Mouse (Mus musculus): ENCODE measurements around the gene Lsm14a. TPM values are rescaled to one million over a fixed set of nuclear protein-coding genes. Genes with fewer than 3 reads are reported as not detected.

Lsm14a gene
- polyA plus RNA-seq, 1 experiment from 2014 or later: 38.2 TPM

DNA sequence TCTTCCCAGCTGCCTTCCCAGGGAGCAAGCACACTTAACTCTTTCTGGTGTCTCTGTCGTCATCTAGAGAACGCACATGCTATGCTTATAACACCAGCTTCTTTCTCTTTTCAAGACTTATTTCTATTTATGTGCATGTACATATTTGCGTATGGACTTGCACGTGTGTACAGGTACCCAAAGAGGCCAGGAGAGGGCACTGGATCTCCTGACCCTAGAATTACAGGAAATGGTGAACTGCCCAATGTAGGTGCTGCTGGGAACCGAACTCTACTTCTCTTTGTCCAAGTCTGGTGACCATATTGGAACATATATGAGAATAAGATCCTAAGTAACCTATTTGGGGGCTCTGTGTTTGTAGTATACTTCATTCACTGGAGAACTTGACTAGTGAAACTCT lies 1.5 kb upstream of the Lsm14a start:
- Histone ChIP-seq H3K4me2 (replicated peaks) (no peak overlapping the region), H3K9ac (no peak overlapping the region), H3K27me3 (ENCODE audit: control insufficient read depth, insufficient read depth, low read length) (no peaks in the 10 kb centered on the region), H3K9me3 (ENCODE audit: control insufficient read depth, low read length) (no peaks in the 10 kb centered on the region), H3K36me3 (replicated peaks; ENCODE audit: control insufficient read depth, insufficient read depth) (no peaks in the 10 kb centered on the region), H3K4me1 (replicated peaks; ENCODE audit: control insufficient read depth, insufficient read depth, low read length) (peaks cover 11% of the 10 kb centered on the region), H3K4me3 (replicated peaks; ENCODE audit: low read length) (no peak overlapping the region), H3K27ac (no peak overlapping the region; the same call in 1 of the 2 replicates)
- DNase-seq (ENCODE audit: low spot score) (no peak), ATAC-seq (ENCODE audit: low FRiP score) (no peak)
- 81% methylated on average over 5 of the region's 5 CpGs for WGBS

DNA sequence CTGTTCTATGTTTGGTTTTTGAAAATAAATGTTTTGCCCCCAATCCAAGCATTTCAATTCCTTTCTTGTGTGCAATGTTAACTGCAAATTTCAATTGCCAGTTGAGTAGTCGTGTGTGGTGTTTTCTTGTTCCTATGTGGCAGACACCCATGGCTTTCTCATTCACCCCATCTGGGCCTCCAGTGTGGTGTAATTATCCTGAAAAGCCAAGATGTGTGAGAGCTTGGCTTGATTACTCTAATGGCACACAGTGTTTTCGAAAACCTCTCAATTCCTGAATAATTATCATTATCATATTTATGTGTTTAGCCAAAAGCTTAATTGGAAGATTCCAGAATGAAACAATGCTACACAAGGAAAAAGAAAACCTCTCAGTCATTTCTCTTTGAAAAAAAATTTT lies 976 bp upstream of the Lsm14a start:
- H3K27ac ChIP-seq: no peak overlapping the region; the same call in 1 of the 2 replicates
- H3K4me2 ChIP-seq (replicated peaks): no peak overlapping the region
- H3K4me3 ChIP-seq (replicated peaks; ENCODE audit: low read length): no peak overlapping the region
- DNase-seq (ENCODE audit: low spot score) (no peak), ATAC-seq (ENCODE audit: low FRiP score) (no peak)
- H3K27me3 ChIP-seq (ENCODE audit: control insufficient read depth, insufficient read depth, low read length): no peaks in the 10 kb centered on the region
- H3K4me1 ChIP-seq (replicated peaks; ENCODE audit: control insufficient read depth, insufficient read depth, low read length): peaks cover 11% of the 10 kb centered on the region
- H3K9ac ChIP-seq: no peak overlapping the region
- H3K9me3 ChIP-seq (ENCODE audit: control insufficient read depth, low read length): no peaks in the 10 kb centered on the region
- H3K36me3 ChIP-seq (replicated peaks; ENCODE audit: control insufficient read depth, insufficient read depth): no peaks in the 10 kb centered on the region
- 59% methylated on average over 2 of the region's 2 CpGs for WGBS

DNA sequence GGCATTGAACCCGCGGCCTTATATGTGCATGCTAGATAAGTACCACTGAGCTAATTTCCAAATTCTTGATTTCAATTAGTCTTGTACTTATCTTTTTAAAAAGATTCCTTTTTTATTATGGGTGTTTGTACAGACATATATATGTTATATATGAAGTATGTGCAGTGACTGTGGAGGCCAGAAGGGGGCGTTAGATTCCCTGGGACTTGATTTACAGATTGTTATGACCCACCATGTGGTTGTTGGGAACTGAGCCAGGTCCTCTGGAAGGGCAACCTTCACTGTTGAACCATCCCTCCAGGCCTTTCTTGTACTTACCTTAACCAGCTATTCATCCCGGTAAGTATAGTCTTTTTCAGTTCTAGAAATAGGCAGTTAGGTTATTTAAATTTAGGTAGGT lies 780 bp downstream of the Lsm14a start:
- Histone ChIP-seq H3K4me3 (replicated peaks; ENCODE audit: low read length) (no peak overlapping the region), H3K36me3 (replicated peaks; ENCODE audit: control insufficient read depth, insufficient read depth) (no peaks in the 10 kb centered on the region), H3K4me1 (replicated peaks; ENCODE audit: control insufficient read depth, insufficient read depth, low read length) (peaks cover 24% of the 10 kb centered on the region), H3K9me3 (ENCODE audit: control insufficient read depth, low read length) (no peaks in the 10 kb centered on the region), H3K9ac (no peak overlapping the region), H3K4me2 (replicated peaks) (no peak overlapping the region), H3K27me3 (ENCODE audit: control insufficient read depth, insufficient read depth, low read length) (no peaks in the 10 kb centered on the region), H3K27ac (no peak overlapping the region)
- ATAC-seq (ENCODE audit: low FRiP score): no peak
- no peak for DNase-seq (ENCODE audit: low spot score)
- 65% methylated on average over 4 of the region's 4 CpGs for WGBS

DNA sequence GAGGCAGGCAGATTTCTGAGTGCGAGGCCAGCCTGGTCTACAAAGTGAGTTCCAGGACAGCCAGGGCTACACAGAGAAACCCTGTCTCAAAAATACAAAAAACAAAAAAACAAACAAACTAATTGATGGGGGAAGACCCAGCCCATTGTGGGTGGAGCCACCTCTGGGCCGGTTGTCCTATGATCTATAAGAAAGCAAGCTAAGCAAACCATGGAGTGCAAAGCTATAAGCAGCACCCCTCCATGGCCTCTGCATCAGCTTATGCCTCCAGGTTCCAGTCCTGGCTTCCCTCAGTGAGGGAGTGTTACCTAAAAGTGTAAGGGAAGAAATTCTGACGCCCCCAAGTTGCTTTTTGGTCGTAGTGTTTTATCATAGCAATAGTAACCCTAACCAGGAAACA lies 1.4 kb downstream of the Lsm14a start:
- H3K9me3 ChIP-seq (ENCODE audit: control insufficient read depth, low read length): no peaks in the 10 kb centered on the region
- no peak overlapping the region for H3K9ac ChIP-seq
- DNase-seq (ENCODE audit: low spot score) (no peak), ATAC-seq (ENCODE audit: low FRiP score) (no peak)
- 77% methylated on average over 4 of the region's 4 CpGs for WGBS
- H3K36me3 ChIP-seq (replicated peaks; ENCODE audit: control insufficient read depth, insufficient read depth): no peaks in the 10 kb centered on the region
- H3K27ac ChIP-seq: no peak overlapping the region
- H3K4me3 ChIP-seq (replicated peaks; ENCODE audit: low read length): no peak overlapping the region
- H3K4me1 ChIP-seq (replicated peaks; ENCODE audit: control insufficient read depth, insufficient read depth, low read length): peaks cover 30% of the 10 kb centered on the region
- H3K4me2 ChIP-seq (replicated peaks): no peak overlapping the region
- no peaks in the 10 kb centered on the region for H3K27me3 ChIP-seq (ENCODE audit: control insufficient read depth, insufficient read depth, low read length)

DNA sequence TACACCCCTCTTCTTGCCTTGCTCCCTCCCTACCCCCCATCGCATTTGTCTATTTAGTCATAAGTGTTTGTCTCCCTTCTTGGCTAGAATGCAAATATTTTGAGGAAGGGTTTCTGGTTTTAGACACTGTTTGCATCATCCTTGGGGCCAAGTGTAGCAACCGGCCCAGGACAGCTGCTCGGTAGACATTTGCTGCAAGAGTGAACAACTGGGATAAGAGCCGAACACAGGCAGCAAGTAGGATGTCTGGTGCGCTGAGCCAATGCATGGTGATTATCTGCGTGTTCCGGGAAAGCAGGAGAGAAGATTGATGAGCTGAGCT lies 2.3 kb downstream of the Lsm14a start:
- Histone ChIP-seq H3K4me2 (replicated peaks) (peak overlapping the region; percentile 99), H3K27me3 (ENCODE audit: control insufficient read depth, insufficient read depth, low read length) (no peaks in the 10 kb centered on the region), H3K4me3 (replicated peaks; ENCODE audit: low read length) (peak overlapping the region; percentile 98), H3K9me3 (ENCODE audit: control insufficient read depth, low read length) (no peaks in the 10 kb centered on the region), H3K27ac (peak overlapping the region; percentile 99; the same call in 1 of the 2 replicates), H3K4me1 (replicated peaks; ENCODE audit: control insufficient read depth, insufficient read depth, low read length) (peaks cover 36% of the 10 kb centered on the region), H3K36me3 (replicated peaks; ENCODE audit: control insufficient read depth, insufficient read depth) (no peaks in the 10 kb centered on the region), H3K9ac (peak overlapping the region; percentile 91)
- ATAC-seq (ENCODE audit: low FRiP score): no peak
- DNase-seq (ENCODE audit: low spot score): no peak
- WGBS: 52% methylated on average over 7 of the region's 7 CpGs

DNA sequence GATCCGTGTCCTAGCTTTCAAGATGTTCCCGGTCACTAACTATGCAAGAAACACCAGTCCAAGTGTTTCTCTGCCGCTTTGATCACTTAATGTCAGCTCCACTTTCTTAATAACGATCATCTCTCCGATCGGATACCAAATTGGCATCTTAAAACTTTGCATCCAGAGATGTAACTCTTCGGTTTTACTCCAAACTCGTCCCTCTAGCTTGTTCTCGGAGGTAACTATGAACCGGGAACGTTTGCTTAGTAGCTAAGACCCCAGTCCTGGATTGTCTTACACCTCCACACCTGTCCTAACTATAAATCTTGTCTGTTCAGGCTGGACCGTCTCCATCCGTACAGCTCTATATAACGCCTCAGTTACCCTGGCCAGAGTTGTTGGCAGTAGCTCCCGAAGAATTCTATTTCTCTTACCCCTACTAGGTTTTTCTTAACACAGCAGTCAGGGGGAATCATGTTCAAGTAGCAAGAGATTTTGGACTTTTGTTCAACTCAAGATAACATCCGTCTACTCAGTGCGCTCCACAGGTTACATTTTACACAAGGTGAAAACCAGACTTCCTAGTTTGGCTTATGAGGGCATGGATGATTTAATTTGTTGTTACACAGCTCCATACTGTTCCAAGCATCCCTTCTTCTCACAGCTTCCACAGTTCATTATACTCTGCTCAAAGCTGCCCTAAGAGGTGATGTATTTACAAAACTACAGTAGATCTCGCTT lies 2.8 kb downstream of the Lsm14a start:
- Histone ChIP-seq H3K9ac (peak overlapping the region; percentile 91), H3K27ac (peak overlapping the region; percentile 99), H3K9me3 (ENCODE audit: control insufficient read depth, low read length) (no peaks in the 10 kb centered on the region), H3K4me3 (replicated peaks; ENCODE audit: low read length) (peak overlapping the region; percentile 98), H3K27me3 (ENCODE audit: control insufficient read depth, insufficient read depth, low read length) (no peaks in the 10 kb centered on the region), H3K36me3 (replicated peaks; ENCODE audit: control insufficient read depth, insufficient read depth) (no peaks in the 10 kb centered on the region), H3K4me1 (replicated peaks; ENCODE audit: control insufficient read depth, insufficient read depth, low read length) (peaks cover 39% of the 10 kb centered on the region), H3K4me2 (replicated peaks) (peak overlapping the region; percentile 99)
- WGBS: 13% methylated on average over 18 of the region's 18 CpGs
- DNase-seq (ENCODE audit: low spot score): no peak
- no peak for ATAC-seq (ENCODE audit: low FRiP score)

DNA sequence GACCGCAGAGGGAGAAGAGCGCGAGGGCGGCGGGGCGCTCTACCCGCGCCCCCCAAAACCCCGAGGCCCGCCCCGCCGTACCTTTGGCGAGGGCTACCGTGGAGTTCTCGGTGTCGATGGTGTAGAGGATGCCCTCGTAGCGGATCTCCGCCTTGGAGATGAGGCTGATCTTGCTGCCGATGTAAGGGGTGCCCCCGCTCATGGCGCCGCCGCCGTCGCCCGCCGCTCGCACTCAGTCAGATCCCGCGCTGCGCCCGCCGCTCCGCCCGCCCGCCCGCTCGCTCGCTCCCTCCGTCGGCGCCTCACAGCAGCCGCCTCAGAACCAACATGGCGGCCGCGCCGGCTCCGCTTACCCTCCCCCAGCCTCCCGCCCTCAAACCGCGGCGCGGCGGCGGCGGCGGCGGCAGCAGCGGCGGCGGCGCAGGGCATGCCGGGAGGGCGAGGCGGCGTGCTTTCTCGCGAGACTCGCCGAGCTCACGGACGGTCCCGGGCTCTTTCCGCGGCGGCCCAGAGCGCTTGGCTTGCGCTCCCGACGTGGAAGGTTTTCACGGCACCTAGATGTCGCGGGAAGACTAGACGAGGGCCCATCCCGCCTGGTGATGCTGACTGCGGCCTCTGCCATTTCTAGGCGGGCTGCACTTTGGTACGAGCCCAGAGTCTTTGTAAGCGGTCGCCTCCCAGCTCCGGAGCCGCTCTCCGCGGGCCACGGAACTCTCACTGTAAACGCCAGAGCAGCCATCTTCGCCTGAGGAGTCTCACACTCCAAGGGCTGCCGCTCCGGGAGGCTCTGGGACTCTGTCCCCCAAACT lies 3.6 kb downstream of the Lsm14a start:
- peak overlapping the region; percentile 98 for H3K4me3 ChIP-seq (replicated peaks; ENCODE audit: low read length)
- peak; percentile 93 for DNase-seq (ENCODE audit: low spot score)
- H3K27ac ChIP-seq: peak overlapping the region; percentile 99
- peak overlapping the region; percentile 99 for H3K4me2 ChIP-seq (replicated peaks)
- ATAC-seq (ENCODE audit: low FRiP score): peak; percentile 95
- WGBS: under 1% methylated on average over 88 of the region's 100 CpGs
- no peaks in the 10 kb centered on the region for H3K36me3 ChIP-seq (replicated peaks; ENCODE audit: control insufficient read depth, insufficient read depth)
- no peaks in the 10 kb centered on the region for H3K27me3 ChIP-seq (ENCODE audit: control insufficient read depth, insufficient read depth, low read length)
- H3K4me1 ChIP-seq (replicated peaks; ENCODE audit: control insufficient read depth, insufficient read depth, low read length): peaks cover 41% of the 10 kb centered on the region
- no peaks in the 10 kb centered on the region for H3K9me3 ChIP-seq (ENCODE audit: control insufficient read depth, low read length)
- peak overlapping the region; percentile 91 for H3K9ac ChIP-seq

DNA sequence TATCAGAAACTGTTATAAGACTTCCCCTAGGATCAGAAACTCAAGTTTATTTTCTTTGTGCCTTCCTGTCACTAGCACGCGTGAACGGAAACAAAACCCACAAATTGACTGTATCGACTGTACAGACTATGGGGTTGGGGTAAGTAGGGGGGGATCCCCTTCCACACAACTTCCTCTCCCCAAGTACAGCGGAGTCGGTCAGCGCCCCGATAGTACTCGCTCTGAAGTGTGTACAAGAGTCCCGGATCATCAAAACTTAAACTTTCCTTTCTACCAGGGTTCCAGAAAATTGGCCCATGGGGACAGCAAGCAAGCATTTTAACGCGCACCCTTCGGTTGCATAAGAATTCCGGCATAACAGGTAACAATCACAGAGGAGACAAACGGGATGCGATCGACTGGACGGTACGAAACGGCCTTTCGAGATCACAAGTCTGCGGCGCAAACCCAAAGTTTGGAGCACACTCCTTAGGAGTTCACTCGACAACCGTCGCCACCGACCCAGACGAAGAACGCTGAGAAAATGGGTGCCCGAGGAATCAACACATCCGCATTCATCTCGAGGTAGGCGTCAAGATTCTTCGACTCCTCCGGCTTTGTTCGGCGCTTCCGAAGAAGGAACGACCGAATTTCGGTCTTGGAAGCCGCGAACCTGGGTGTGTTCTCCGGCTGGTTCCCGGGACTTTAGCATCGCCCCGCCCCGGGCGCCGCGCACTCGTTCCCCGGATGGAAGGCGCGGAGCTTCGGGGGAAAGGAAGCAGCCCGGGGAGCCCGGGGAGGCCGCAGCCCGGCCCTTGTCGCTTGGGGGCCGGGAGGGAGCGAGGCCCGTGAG lies 4.5 kb downstream of the Lsm14a start:
- no peaks in the 10 kb centered on the region for H3K27me3 ChIP-seq (ENCODE audit: control insufficient read depth, insufficient read depth, low read length)
- WGBS: under 1% methylated on average over 63 of the region's 64 CpGs
- no peak for ATAC-seq (ENCODE audit: low FRiP score)

More for the DNA sequence above, 4.5 kb downstream of the Lsm14a start:
- Histone ChIP-seq H3K9me3 (ENCODE audit: control insufficient read depth, low read length) (no peaks in the 10 kb centered on the region), H3K4me2 (replicated peaks) (peak overlapping the region; percentile 99), H3K4me1 (replicated peaks; ENCODE audit: control insufficient read depth, insufficient read depth, low read length) (peaks cover 44% of the 10 kb centered on the region), H3K36me3 (replicated peaks; ENCODE audit: control insufficient read depth, insufficient read depth) (no peaks in the 10 kb centered on the region), H3K4me3 (replicated peaks; ENCODE audit: low read length) (peak overlapping the region; percentile 98), H3K27ac (peak overlapping the region; percentile 99), H3K9ac (peak overlapping the region; percentile 91)
- DNase-seq (ENCODE audit: low spot score): peak; percentile 68

All from hindbrain, embryonic 14.5 days (tissue).